Mouse (Mus musculus) heart, embryonic 16.5 days (tissue): Measurements from ENCODE around the gene Csnk1g2. TPM values are rescaled to one million over a fixed set of nuclear protein-coding genes. Genes with fewer than 3 reads are reported as not detected.
"Not testable (repeated sequence)": the region's sequence is repeated elsewhere in the genome, so short reads cannot be mapped to it uniquely, and the experiment has no call there.

ENCODE experiments used
- ATAC-seq: fragments of 200-750 bp; cut with Nextera tagmentation; replicated peaks from 2 replicates; pipeline ENCODE4 v1.8.0; 2017; ENCODE audit warnings: moderate number of reproducible peaks; ENCODE audit not compliant: insufficient read depth, low FRiP score; ENCODE audit errors: extremely low read depth
- H3K27ac ChIP-seq: fragments of 300-500 bp; sonication (generic); 2 replicates; pipeline ENCODE4 v1.5.1; 2014; ENCODE audit warnings: mild to moderate bottlenecking, low read length, control low read depth, moderate library complexity
- H3K27me3 ChIP-seq: fragments of 300-500 bp; sonication (generic); 2 replicates; pipeline ENCODE4 v1.6.1; 2014; ENCODE audit warnings: low read length, mixed read lengths; ENCODE audit not compliant: control insufficient read depth, insufficient read depth
- H3K36me3 ChIP-seq: fragments of 300-500 bp; sonication (generic); 2 replicates; pipeline ENCODE4 v1.6.1; 2014; ENCODE audit not compliant: control insufficient read depth, insufficient read depth
- H3K4me1 ChIP-seq: fragments of 300-500 bp; sonication (generic); 2 replicates; pipeline ENCODE4 v1.6.1; 2014; ENCODE audit warnings: low read length, mixed read lengths; ENCODE audit not compliant: control insufficient read depth, insufficient read depth
- H3K4me2 ChIP-seq: fragments of 300-500 bp; sonication (generic); 2 replicates; pipeline ENCODE4 v1.6.1; 2014; ENCODE audit warnings: low read depth, mild to moderate bottlenecking, control low read depth, low read length
- H3K4me3 ChIP-seq: fragments of 300-500 bp; sonication (generic); 2 replicates; pipeline ENCODE4 v1.5.1; 2014; ENCODE audit warnings: mild to moderate bottlenecking, control low read depth, low read length
- H3K9ac ChIP-seq: fragments of 300-500 bp; sonication (generic); 2 replicates; pipeline ENCODE4 v1.6.1; 2014; ENCODE audit warnings: low read length, control low read depth
- H3K9me3 ChIP-seq: fragments of 300-500 bp; sonication (generic); replicated peaks from 2 replicates; pipeline ENCODE4 v1.6.1; 2016; ENCODE audit warnings: low read length; ENCODE audit not compliant: control insufficient read depth
- WGBS: fragments of 180-500 bp; shearing (Covaris S2); extraction: QIAGEN DNeasy Blood & Tissue Kit; methylation state at CpG from one replicate; pipeline ENCODE4 v1.1.7; 2014; 5-methylcytosine and 5-hydroxymethylcytosine counted together
- polyA plus RNA-seq: library from polyadenylated mRNA; unstranded; fragments of >200 nt; fragmentation: Nextera tagmentation; extraction: Ambion mirVana; gene quantifications from 2 replicates; pipeline ENCODE4 v1.2.1, GENCODE M21; 2015

Gene Csnk1g2
- polyA plus RNA-seq, 1 experiment from 2014 or later, result 50.7 TPM

GRCm38 (mm10) chr10:80628925-80629324 lies 6.3 kb downstream of the Csnk1g2 start:
- Histone ChIP-seq H3K27me3 (no peaks in the 10 kb centered on the region), H3K4me3 (no peak overlapping the region), H3K9me3 (no peaks in the 10 kb centered on the region), H3K36me3 (0 out of 2 replicates have a peak, but pooled peaks cover 2% of the 10 kb centered on the region), H3K4me1 (peaks cover 38% of the 10 kb centered on the region), H3K4me2 (no peak overlapping the region), H3K27ac (no peak overlapping the region), H3K9ac (no peak overlapping the region)
- 64% methylated on average over 9 of the region's 9 CpGs for WGBS
- no peak for ATAC-seq

DNA sequence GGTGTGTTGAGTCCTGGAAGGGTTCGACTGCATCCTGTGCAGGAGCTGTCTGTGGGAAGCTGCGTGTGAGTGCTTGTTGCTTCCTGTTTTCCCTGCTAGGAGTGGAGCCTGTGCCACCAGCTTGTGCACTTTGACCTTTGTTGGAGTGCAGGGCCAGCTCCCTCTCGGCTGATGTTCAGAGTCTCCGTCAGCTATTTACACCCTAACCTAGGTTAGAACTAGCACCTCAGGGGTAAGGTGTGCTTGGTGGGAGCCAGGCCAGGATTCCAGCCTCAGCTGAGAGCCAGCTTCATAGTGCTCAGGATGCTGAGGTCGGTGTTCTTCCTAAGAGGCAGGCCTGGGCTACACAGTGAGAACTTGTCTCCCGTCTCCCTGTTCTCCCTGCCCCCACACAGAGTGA lies 12.7 kb downstream of the Csnk1g2 start:
- H3K9me3 ChIP-seq, result no peaks in the 10 kb centered on the region
- H3K4me1 ChIP-seq, result no peaks in the 10 kb centered on the region
- H3K36me3 ChIP-seq, result peaks cover 49% of the 10 kb centered on the region
- no peak overlapping the region for H3K27ac ChIP-seq
- H3K4me2 ChIP-seq, result no peak overlapping the region
- no peaks in the 10 kb centered on the region for H3K27me3 ChIP-seq
- H3K4me3 ChIP-seq, result no peak overlapping the region
- no peak for ATAC-seq
- WGBS, result 79% methylated on average over 6 of the region's 6 CpGs
- H3K9ac ChIP-seq, result no peak overlapping the region

- Histone ChIP-seq H3K4me2 (no peak overlapping the region), H3K9me3 (no peaks in the 10 kb centered on the region), H3K27me3 (no peaks in the 10 kb centered on the region), H3K9ac (no peak overlapping the region), H3K27ac (no peak overlapping the region), H3K4me1 (no peaks in the 10 kb centered on the region), H3K36me3 (peaks cover 51% of the 10 kb centered on the region), H3K4me3 (no peak overlapping the region)
- ATAC-seq, result no peak
- WGBS, result 92% methylated on average over 10 of the region's 10 CpGs
Observed at GRCm38 (mm10) chr10:80646936-80647335, 24.3 kb downstream of the Csnk1g2 start.

- H3K4me3 ChIP-seq, H3K9ac ChIP-seq, H3K4me2 ChIP-seq, H3K27ac ChIP-seq, H3K27me3 ChIP-seq, H3K9me3 ChIP-seq, ATAC-seq: not testable (repeated sequence)
- Histone ChIP-seq H3K4me1 (peaks cover 13% of the 10 kb centered on the region), H3K36me3 (peaks cover 23% of the 10 kb centered on the region)
- 86% methylated on average over 6 of the region's 6 CpGs for WGBS
Observed at GRCm38 (mm10) chr10:80649910-80650309, 27.3 kb downstream of the Csnk1g2 start.

DNA sequence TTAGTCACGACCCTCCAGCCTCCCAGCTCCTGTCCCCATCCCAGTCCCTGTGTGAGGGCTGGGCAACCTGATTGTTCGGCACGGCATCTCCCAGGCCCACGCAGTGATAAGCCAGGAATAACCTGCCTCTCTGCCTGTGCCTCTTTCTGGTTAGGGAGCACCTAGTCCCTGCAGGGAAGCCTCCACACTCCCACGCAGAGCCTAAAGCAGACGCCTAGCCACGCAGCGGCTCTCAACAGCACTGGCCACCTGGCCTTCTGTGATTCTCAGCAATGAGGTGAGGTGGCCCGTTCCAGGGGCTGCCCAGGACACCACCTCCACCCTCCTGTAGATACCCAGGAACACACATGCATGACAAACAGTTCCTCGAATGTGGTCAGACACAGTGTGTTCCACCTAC lies 27.8 kb downstream of the Csnk1g2 start:
- Histone ChIP-seq H3K4me3 (no peak overlapping the region), H3K36me3 (peaks cover 19% of the 10 kb centered on the region), H3K4me1 (peaks cover 18% of the 10 kb centered on the region), H3K27me3 (no peaks in the 10 kb centered on the region), H3K9me3 (no peaks in the 10 kb centered on the region), H3K9ac (no peak overlapping the region), H3K4me2 (no peak overlapping the region), H3K27ac (no peak overlapping the region)
- no peak for ATAC-seq
- WGBS, result 83% methylated on average over 10 of the region's 10 CpGs

- no peak overlapping the region for H3K4me3 ChIP-seq
- H3K4me2 ChIP-seq, result no peak overlapping the region
- H3K36me3 ChIP-seq, result no peaks in the 10 kb centered on the region
- no peaks in the 10 kb centered on the region for H3K9me3 ChIP-seq
- peaks cover 26% of the 10 kb centered on the region for H3K4me1 ChIP-seq
- WGBS, result 72% methylated on average over 6 of the region's 6 CpGs
- H3K27me3 ChIP-seq, result no peaks in the 10 kb centered on the region
- no peak overlapping the region for H3K27ac ChIP-seq
- no peak for ATAC-seq
- 0 out of 2 replicates have a peak overlapping the region, but pooled peaks have one; percentile 7 for H3K9ac ChIP-seq
Observed at GRCm38 (mm10) chr10:80653156-80653720, 30.6 kb downstream of the Csnk1g2 start.

DNA sequence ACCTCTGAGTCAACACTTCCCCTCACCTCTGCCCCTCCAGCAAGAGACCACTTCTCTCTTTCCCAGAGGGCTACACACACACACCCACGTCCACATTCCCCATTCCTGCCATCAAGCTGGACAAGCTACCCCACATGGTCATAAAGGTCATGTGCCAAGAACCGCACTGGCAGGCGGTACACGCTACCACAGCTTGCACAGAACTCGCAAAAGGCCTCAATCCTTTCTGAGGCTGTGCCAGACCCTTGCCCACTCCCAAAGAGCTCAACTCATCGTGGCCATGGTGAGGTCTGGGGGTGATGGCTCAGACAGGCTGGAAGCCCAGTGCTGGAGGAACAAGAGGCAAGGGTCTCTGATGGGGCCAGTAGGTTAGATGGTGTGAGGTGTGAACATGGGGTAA lies 32.2 kb downstream of the Csnk1g2 start:
- H3K4me2 ChIP-seq, result peak overlapping the region; percentile 92; the same call in 1 of the 2 replicates
- no peaks in the 10 kb centered on the region for H3K27me3 ChIP-seq
- peaks cover 29% of the 10 kb centered on the region for H3K4me1 ChIP-seq
- ATAC-seq, result no peak
- no peaks in the 10 kb centered on the region for H3K9me3 ChIP-seq
- H3K4me3 ChIP-seq, result no peak overlapping the region
- H3K36me3 ChIP-seq, result no peaks in the 10 kb centered on the region
- H3K27ac ChIP-seq, result no peak overlapping the region
- no peak overlapping the region for H3K9ac ChIP-seq
- WGBS, result 79% methylated on average over 6 of the region's 6 CpGs

DNA sequence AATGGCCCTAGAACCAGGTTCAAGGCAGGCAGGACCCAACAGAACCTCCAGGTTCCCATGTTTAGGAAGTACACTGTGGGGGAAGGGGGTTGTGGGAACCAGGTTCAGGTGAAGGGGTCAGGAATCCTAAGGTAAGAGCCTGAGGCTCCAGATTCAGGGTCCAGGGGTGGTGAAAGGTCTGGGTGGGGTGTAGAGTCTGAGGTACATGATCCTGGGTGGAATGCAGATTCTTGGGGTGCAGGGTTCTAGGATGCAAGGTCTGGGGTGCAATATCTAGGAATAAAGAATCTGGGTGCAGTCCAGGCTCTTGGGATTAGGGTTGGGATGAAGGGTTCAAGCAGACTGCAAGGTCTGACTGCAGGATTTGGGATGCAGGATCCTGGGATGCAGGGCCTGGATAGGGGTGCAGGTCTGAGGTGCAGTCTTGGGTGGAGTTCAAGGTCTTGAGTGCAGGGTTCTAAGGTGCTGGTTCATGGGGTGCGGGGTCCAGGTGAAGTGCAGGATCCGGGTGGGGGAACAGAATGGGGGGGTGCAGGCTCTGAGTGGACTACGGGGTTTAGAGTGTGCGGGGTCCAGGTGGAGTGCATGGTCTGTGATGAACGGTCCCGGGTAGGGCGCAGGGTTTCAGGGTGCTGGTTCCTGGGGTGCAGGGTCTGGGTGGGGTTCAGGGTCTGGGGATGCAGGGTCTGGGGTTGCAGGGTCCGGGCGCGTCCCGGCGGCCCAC lies 32.9 kb downstream of the Csnk1g2 start:
- peak; percentile 11; the same call in 1 of the 2 replicates for ATAC-seq
- H3K9me3 ChIP-seq, result no peaks in the 10 kb centered on the region
- H3K27me3 ChIP-seq, result no peaks in the 10 kb centered on the region
- peak overlapping the region; percentile 98 for H3K9ac ChIP-seq
- H3K4me2 ChIP-seq, result peak overlapping the region; percentile 92
- no peaks in the 10 kb centered on the region for H3K36me3 ChIP-seq
- peak overlapping the region; percentile 80 for H3K27ac ChIP-seq
- 2% methylated on average over 12 of the region's 12 CpGs for WGBS
- H3K4me3 ChIP-seq, result peak overlapping the region; percentile 88
- peaks cover 29% of the 10 kb centered on the region for H3K4me1 ChIP-seq

GRCm38 (mm10) chr10:80656130-80656862 lies 33.7 kb downstream of the Csnk1g2 start:
- peak overlapping the region; percentile 85 for H3K27ac ChIP-seq
- H3K36me3 ChIP-seq, result no peaks in the 10 kb centered on the region
- no peaks in the 10 kb centered on the region for H3K9me3 ChIP-seq
- peak overlapping the region; percentile 88 for H3K4me3 ChIP-seq
- ATAC-seq, result peak; percentile 85
- peak overlapping the region; percentile 98 for H3K9ac ChIP-seq
- H3K27me3 ChIP-seq, result no peaks in the 10 kb centered on the region
- WGBS, result under 1% methylated on average over 71 of the region's 72 CpGs
- H3K4me2 ChIP-seq, result peak overlapping the region; percentile 92
- H3K4me1 ChIP-seq, result peaks cover 31% of the 10 kb centered on the region
